Mouse (Mus musculus): ENCODE results near the gene Plcl1.

Gene Plcl1

DNA sequence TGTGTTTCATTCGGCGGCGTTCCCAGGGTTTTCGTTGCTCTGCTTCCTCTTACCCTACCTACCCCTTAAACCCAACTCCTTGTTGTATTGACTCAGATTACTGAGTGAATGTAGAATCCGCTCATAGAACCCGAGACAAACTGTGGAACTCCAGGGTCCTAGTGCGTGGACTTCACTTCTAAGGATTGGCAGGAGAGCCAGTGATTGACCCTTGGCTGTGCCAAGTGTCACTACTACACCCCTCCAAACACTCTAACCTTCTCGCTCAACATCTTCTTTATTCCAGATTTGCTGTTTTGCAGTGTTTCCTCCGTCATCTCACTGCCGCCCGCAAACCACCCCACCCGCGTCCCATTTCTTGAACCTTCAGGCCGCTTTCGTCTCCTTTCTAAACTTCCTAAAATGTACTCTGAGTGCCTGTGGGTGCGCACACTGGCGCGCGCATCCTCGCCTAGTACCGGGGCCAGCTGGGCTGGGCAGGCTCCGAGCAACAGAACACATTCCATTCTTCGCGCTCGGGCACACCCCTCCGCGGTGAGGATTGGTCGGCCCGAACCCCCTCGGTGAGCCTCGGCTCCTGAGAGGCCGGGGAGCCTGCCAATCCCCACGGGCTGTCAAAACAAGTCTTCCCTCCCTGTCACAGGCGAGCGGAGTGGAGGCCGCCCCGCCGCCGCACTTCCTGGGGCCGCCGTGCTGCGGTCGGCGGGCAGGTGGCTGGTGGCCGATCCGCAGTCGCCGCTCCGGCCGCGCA lies at the start of gene Plcl1:
TSS of gene Plcl1 (plus strand) at position 650 of the 751 bp plus-strand sequence.
- peak; percentile 96 for DNase-seq

DNA sequence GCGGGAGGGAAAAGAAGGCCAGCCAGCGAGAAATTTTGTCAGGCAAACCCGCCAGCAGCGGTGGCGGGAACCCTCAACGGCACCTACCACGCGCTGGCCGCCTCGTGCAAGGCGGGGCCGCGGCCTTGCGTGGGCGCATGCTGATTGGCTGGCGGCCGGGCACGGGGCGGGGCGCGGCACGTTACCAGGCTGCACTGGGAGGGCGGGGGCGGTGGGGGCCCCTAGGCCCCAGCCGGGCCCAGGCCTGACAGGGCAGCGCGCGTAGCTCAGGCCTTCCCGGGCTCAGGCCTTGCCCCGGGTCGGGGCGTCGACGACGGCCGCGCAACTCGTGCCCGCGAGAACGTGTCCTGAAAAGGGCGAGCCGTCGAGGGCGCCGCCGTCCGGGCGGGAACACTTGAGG lies 43.1 kb upstream of the Plcl1 start:
- no peak for DNase-seq

- DNase-seq: peak; percentile 38
Measured at GRCm38 (mm10) chr1:55363044-55363565, 42.6 kb upstream of the Plcl1 start, which contains the start of gene Boll. Gene Boll, minus strand, starts transcription at chr1:55363469.

- DNase-seq: no peak
Measured at GRCm38 (mm10) chr1:55363586-55363985, 42.1 kb upstream of the Plcl1 start.

DNA sequence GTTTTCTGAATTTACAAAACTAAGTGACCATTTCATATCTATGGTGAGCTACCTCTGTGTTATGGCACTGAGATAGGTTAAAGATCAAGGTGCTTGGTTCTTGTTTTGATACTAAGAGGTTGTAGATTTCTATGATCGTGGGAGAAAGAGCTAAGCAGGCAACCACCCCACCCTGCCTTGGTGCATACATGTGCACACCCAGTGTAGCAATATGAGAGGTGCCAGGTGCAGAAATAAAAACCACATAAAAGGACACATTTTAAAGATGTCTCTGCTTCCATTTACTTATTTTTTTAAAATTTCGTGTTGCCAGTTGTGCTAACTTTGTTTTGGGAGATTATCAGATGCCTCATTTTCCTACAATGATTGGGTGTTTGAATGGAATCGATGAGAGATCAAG lies 33.1 kb upstream of the Plcl1 start:
- no peak for DNase-seq

- no peak for DNase-seq
Measured at GRCm38 (mm10) chr1:55380527-55380926, 25.2 kb upstream of the Plcl1 start.

DNA sequence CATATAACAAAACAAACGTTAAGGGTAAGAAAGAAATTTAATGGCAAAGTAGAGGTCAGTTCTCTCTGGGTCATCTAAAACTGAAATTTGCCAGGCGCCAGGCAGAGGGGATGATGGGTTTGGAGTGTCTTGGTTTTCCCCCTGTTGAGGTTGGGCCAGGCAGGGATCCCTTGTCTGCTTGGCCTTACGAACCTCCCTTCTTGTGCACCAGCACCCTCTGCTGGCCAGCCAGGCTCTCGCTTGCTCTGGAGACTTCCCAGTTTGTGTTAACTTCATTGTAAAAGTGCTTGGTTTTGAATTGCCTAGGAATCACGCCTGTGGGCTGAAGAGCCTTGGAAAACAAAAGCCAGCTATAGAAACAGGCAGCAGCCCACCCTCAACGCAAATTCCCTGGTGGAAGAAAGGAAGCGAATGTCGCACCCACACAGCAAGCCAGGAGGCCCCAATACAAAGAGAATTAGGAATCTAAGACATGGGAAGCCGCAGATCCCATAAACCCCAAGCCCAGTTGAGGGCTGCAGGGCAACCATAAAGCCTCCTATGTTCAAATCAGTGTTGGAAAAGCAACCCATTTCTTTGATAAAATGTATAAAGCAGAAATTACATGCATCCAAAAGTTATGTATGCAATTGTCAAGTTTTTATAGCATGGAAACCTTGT lies 22.5 kb upstream of the Plcl1 start:
- peak; percentile 76 for DNase-seq

- DNase-seq: peak; percentile 26
Measured at GRCm38 (mm10) chr1:55399891-55400290, 5.8 kb upstream of the Plcl1 start.

- DNase-seq: peak; percentile 42
Measured at GRCm38 (mm10) chr1:55404439-55404838, 1.3 kb upstream of the Plcl1 start.

- no peak for DNase-seq
Measured at GRCm38 (mm10) chr1:55406023-55406413, 297 bp downstream of the Plcl1 start.

GRCm38 (mm10) chr1:55406531-55407375 lies 1.0 kb downstream of the Plcl1 start:
- peak; percentile 52 for DNase-seq

DNA sequence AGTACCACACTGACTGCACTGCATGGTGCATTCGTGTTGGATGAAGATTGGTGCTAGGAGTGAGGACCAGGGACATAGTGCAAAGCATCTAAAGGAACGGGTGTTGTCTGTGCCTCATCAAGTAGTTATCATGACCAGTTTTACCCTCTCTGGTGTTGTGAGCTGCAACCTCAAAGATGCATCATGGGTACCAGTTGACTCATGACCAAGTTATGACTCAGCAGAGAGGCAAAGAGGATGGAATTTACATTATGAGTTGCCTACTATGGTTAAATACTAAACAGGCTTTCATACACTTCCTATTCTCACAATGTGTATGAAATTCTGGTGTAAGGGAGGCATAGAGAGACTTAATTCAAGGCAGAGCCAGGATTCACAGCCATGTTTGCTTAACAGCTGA lies 4.9 kb downstream of the Plcl1 start:
- DNase-seq: no peak

DNA sequence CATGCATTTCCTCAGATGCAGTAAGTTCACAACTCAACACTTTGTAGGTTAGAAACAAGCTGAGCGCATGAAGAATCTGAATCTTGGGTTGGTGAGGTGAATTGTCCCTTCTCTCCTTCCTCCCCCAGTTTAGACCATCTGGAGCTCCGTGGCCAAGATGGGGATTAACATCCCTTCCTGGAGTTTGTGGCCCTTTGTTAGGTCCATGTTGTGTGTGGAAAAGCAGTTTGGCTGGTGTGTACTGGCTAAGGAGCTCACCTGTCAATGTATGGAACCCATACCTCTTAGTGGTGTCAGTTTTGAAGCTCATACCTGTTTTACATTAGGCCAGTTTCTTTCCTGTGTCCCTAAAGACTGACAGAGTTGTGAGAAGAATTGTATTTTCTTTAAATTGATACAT lies 5.4 kb downstream of the Plcl1 start:
- DNase-seq: no peak

DNA sequence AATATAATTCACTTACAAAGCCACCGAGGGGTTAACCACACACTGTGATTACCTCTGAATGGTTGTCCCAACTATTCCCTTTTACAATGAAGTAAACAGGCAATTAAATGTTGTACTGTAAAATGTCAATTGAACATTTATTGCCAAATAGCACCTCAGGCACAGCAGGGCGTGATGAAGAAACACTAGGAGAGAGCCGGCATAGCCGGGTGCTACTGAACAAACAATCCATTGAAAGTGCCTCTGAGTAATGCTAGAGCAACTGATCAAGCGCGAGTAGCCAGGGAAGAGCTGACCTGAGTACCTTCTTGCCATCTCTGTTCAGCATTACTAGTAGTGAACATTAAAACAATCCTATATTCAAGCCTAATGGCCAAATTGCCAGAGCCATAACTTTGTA lies 6.8 kb downstream of the Plcl1 start:
- DNase-seq: no peak

- DNase-seq: no peak
Measured at GRCm38 (mm10) chr1:55413534-55413933, 7.8 kb downstream of the Plcl1 start.

- DNase-seq: no peak
Measured at GRCm38 (mm10) chr1:55418968-55419367, 13.2 kb downstream of the Plcl1 start.

DNA sequence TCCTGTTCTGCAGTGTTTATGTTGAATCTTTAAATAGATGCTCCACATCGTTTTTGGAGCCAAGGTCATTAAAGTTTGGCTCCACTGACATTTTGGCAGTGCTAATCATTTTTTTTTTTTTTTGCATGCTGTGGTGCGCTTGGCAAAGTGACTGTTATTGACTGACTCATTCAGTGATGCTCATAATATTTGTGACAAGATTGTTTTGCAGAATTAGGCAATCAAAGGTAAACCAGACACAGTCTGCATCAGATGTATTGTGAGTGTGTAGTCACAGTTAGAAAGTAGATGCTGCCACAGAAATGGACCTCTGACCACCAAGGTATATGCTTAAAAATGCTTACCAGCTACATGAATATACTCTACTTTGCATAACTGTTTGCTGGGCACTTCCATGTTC lies 21.9 kb downstream of the Plcl1 start:
- no peak for DNase-seq

DNA sequence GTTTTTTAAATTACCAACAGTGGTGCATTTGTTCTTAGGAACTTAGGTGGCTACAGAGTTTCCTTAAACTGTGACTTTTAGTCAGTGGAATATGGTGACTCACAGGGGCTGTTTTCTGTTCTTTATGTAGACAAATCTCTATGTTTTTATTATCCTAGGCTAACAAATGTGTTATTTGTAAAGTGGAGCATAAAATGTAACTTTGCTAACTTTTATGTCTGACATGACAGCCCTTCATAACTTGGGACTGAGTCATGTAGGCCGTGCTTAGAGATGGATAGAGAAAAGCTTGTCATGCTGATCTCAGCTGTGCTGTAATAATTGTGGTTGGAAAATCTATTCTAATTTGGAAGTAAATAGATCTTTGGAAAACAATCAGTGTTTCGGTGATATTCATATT lies 23.3 kb downstream of the Plcl1 start:
- DNase-seq: no peak

- DNase-seq: no peak
Measured at GRCm38 (mm10) chr1:55429708-55430107, 24.0 kb downstream of the Plcl1 start.

GRCm38 (mm10) chr1:55430587-55430986 lies 24.9 kb downstream of the Plcl1 start:
- no peak for DNase-seq

DNA sequence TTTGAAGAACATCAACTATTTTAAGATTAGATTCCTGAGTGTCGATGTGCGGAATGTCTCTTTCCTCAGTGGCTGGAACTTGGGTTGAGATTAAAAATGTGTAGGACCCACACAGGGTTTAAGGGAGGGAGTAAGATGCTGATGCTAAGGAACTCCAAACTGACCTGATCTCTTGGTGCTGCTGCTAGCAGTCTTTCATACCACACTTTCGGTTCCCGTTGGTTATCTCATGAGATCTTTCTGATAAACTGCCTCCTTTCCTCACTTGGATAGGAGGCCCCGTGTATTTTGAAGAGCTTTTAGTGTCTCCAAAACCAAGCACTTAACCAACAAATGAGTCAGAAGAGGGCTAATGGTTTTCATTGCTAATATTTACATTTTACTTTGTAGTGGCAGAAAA lies 30.9 kb downstream of the Plcl1 start:
- DNase-seq: no peak

DNA sequence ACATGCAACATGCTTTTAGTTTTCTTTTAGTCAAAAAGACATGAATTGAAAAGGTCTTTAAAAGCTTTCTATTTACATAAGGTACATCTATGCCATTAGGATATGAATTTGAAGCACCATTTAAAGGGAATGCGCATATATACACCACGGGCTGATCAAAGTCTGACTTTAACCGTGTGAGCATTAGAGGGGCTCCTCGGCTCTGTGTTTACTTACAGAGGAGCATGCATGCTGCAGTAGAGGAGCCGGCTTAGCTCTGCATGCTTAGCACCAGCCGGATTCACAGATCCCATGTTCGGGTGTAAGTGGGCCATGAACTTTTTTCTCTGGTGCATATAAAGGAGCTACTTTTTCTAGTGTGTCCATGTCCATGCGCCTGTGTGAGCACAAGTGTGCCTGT lies 31.4 kb downstream of the Plcl1 start:
- DNase-seq: no peak

DNA sequence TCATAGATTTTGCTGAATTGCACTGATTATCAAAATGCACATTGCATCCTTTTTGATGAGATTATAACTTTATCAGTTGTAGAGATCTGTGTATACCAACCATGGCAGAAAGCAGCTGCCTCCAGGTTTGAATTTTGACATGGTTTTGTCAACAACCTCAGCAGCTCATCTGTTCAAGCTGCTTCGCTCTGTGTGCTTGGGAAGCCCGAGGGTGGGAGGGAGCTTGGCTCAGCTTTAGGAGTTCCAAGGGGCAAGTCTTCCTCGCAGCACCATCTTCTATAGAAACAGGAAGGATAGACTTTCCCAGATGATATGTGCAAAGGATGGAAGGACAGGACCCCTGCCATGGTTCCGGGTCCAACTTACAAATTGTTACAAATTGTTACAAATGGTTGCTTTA lies 32.9 kb downstream of the Plcl1 start:
- no peak for DNase-seq
